Mouse (Mus musculus) heart, adult 2 months (tissue): ENCODE measurements around the gene Abr.

ENCODE experiments used
- CTCF ChIP-seq: fragments of 200-600 bp; IDR thresholded peaks from 2 replicates; pipeline ENCODE4 v1.8.1; 2022; ENCODE audit warnings: antibody characterized with exemption, mild to moderate bottlenecking, moderate library complexity
- POLR2A ChIP-seq: fragments of 200-500 bp; IDR thresholded peaks from 2 replicates; pipeline ENCODE4 v1.6.1; 2011; ENCODE audit warnings: mild to moderate bottlenecking, low read depth, low read length, control low read depth; ENCODE audit not compliant: insufficient read depth

DNA sequence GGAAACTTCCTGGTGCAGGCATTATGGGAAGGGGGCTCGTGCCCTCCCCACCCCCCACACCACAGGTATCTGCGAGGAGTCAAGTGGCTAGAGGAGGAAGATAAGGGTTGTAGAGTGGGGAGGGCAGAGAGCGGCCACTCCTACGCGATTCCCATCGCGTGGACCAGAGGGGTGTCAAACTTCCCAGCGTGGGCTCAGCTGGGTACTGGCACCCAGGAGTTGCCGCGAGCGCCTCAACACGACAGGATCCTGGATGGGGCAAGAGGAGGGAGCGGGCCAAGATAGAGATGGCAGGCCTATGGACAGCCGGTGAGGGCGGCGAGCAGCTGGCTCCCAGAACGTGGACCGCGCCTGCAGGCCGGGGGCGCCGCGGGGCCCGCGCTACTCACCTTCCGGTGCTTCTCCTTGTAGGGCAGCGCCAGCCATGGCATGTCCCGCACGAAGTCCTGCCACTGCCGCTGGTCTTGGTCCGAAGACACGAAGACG is 223.8 kb downstream of the Abr start:
- TF ChIP-seq POLR2A (no peak), CTCF (no peak)
